Mouse (Mus musculus) stomach, postnatal 0 days (tissue): ENCODE data around the gene Cdh23. TPM values are rescaled to one million over a fixed set of nuclear protein-coding genes. Genes with fewer than 3 reads are reported as not detected.

Source experiments
- ATAC-seq: fragments of 200-750 bp; cut with Nextera tagmentation; 2 replicates; pipeline ENCODE4 v1.8.0; 2017; ENCODE audit not compliant: low FRiP score, low TSS enrichment
- DNase-seq: peaks from one replicate; pipeline ENCODE4 v3.0.0-alpha.2; 2016; ENCODE audit warnings: low spot score
- H3K27ac ChIP-seq: fragments of 300-500 bp; sonication (generic); replicated peaks from 2 replicates; pipeline ENCODE4 v1.5.1; 2014; ENCODE audit warnings: mild to moderate bottlenecking, control low read depth
- H3K27me3 ChIP-seq: fragments of 300-500 bp; sonication (generic); 2 replicates; pipeline ENCODE4 v1.6.1; 2014; ENCODE audit warnings: low read length; ENCODE audit not compliant: control insufficient read depth, insufficient read depth
- H3K36me3 ChIP-seq: fragments of 300-500 bp; sonication (generic); 2 replicates; pipeline ENCODE4 v1.6.1; 2014; ENCODE audit warnings: low read length, mixed read lengths; ENCODE audit not compliant: control insufficient read depth, insufficient read depth
- H3K4me1 ChIP-seq: fragments of 300-500 bp; sonication (generic); replicated peaks from 2 replicates; pipeline ENCODE4 v1.6.1; 2014; ENCODE audit warnings: antibody characterized with exemption; ENCODE audit not compliant: control insufficient read depth, insufficient read depth
- H3K4me2 ChIP-seq: fragments of 300-500 bp; sonication (generic); replicated peaks from 2 replicates; pipeline ENCODE4 v1.6.1; 2014; ENCODE audit warnings: low read depth, mild to moderate bottlenecking, control low read depth, moderate library complexity
- H3K4me3 ChIP-seq: fragments of 300-500 bp; sonication (generic); 2 replicates; pipeline ENCODE4 v1.5.1; 2014; ENCODE audit warnings: low read depth, low read length, control low read depth
- H3K9ac ChIP-seq: fragments of 300-500 bp; sonication (generic); 2 replicates; pipeline ENCODE4 v1.6.1; 2014; ENCODE audit warnings: mild to moderate bottlenecking, low read length, control low read depth, mixed read lengths
- H3K9me3 ChIP-seq: fragments of 300-500 bp; sonication (generic); 2 replicates; pipeline ENCODE4 v1.6.1; 2016; ENCODE audit warnings: low read length; ENCODE audit not compliant: control insufficient read depth
- CTCF ChIP-seq: IDR thresholded peaks from 2 replicates; pipeline ENCODE4 v1.5.1; 2016; ENCODE audit warnings: antibody characterized with exemption, low read depth, mild to moderate bottlenecking, moderate library complexity
- EP300 ChIP-seq: optimal IDR thresholded peaks from 2 replicates; pipeline ENCODE3; 2016; ENCODE audit warnings: antibody characterized with exemption
- WGBS: fragments of 180-500 bp; shearing (Covaris S2); extraction: QIAGEN DNeasy Blood & Tissue Kit; methylation state at CpG from one replicate; pipeline ENCODE4 v1.1.7; 2014; 5-methylcytosine and 5-hydroxymethylcytosine counted together
- polyA plus RNA-seq: library from polyadenylated mRNA; unstranded; fragments of >200 nt; fragmentation: Nextera tagmentation; extraction: Ambion mirVana; gene quantifications from 2 replicates; pipeline ENCODE4 v1.2.1, GENCODE M21; 2015

Gene Cdh23
- polyA plus RNA-seq, 1 experiment from 2014 or later: 0.18 TPM

DNA sequence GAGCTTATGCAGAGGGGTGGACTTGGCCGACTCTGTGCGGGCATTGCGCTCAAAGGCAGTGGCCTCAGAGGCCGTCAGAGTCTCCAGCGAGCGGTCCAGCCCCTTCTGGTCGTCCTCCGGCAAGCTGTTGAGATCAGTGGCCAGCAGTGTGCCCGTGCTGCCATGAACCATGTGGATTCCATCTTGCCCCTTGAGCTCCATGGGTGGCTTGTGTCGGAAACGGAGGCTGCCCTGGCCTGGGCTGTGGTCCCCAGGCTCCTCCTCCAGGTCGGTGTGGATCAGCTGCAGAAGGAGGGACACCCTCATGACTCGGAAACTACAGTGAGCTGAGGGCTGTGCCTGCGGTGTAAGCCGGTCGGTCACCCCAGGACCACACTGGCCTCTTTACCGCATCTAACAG lies 392.9 kb downstream of the Cdh23 start:
- Histone ChIP-seq H3K36me3 (peaks cover 35% of the 10 kb centered on the region), H3K27ac (no peak overlapping the region), H3K4me3 (no peak overlapping the region), H3K9me3 (no peaks in the 10 kb centered on the region), H3K4me2 (no peak overlapping the region), H3K4me1 (no peaks in the 10 kb centered on the region), H3K27me3 (no peaks in the 10 kb centered on the region), H3K9ac (no peak overlapping the region)
- no peak for DNase-seq
- 83% methylated on average over 17 of the region's 17 CpGs for WGBS
- no peak for ATAC-seq
- no peak for TF ChIP-seq CTCF
- TF ChIP-seq EP300: no peak

DNA sequence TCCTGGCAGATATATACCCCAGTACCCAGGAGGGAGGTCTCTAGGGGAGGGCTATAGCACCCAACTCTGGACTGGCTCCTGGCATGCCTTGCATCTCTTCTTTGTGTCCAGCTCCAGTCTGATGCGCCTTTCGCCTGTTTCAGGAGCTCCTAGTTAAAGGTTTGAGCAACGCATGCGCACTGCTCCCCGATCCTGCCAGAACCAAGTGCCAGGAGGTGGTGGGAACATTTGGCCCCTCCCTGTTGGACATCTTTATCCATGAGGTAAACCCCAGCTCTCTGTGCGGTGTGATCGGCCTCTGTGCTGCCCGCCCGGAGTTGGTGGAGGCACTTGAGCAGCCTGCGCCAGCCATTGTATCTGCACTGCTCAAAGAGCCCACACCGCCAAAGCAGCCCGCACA lies 396.7 kb downstream of the Cdh23 start:
- H3K27me3 ChIP-seq: no peaks in the 10 kb centered on the region
- no peak overlapping the region for H3K27ac ChIP-seq
- H3K4me1 ChIP-seq: no peaks in the 10 kb centered on the region
- ATAC-seq (no peak), DNase-seq (no peak)
- H3K4me3 ChIP-seq: no peak overlapping the region
- no peak for TF ChIP-seq CTCF
- TF ChIP-seq EP300: no peak
- no peaks in the 10 kb centered on the region for H3K9me3 ChIP-seq
- no peak overlapping the region for H3K9ac ChIP-seq
- 97% methylated on average over 12 of the region's 12 CpGs for WGBS
- peaks cover 54% of the 10 kb centered on the region for H3K36me3 ChIP-seq
- no peak overlapping the region for H3K4me2 ChIP-seq

DNA sequence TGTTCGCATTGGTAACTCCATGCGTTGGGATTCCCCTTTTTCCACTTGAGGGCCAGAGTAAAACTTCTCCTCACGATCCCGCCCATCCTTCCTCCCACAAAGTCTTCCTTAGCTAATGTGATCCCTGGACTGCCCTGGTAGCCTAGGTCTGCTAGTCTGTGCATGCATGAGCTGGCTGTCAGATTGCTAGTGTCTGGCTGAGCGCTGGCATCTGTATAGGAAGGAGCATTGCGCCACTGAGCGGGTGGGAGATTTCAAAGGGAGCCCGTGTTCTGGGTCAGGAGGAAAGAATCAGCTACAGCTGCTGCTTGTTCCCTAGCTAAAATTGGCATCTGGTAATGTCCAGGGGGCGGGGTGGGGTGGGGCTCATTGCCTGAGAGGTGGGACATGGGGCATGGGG lies 400.3 kb downstream of the Cdh23 start:
- Histone ChIP-seq H3K27me3 (no peaks in the 10 kb centered on the region), H3K4me3 (no peak overlapping the region), H3K27ac (no peak overlapping the region), H3K9me3 (no peaks in the 10 kb centered on the region), H3K4me1 (no peaks in the 10 kb centered on the region), H3K36me3 (peaks cover 57% of the 10 kb centered on the region), H3K4me2 (no peak overlapping the region), H3K9ac (no peak overlapping the region)
- WGBS: 67% methylated on average over 9 of the region's 9 CpGs
- TF ChIP-seq EP300 (no peak), CTCF (no peak)
- DNase-seq: no peak
- ATAC-seq: no peak

DNA sequence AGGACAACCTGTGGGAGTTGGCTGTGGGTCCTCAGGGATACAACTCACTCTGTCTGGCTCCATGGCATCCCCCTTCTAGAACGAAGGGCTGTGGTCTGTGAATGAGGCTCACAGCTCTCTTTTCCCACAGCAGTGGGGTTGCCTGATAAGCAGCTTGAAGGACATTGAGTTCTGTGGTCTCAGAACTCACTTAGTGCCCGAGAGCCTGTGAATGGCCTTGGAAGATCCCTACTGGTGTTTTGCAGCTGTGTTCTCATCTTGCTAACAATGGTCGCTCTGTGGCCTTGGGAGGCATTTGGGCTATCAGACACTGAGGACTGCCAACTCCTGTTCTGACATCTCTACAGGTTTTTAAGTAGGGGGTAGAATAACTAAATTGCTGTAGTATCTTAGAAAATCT lies 400.9 kb downstream of the Cdh23 start:
- Histone ChIP-seq H3K36me3 (peaks cover 50% of the 10 kb centered on the region), H3K27ac (no peak overlapping the region), H3K4me1 (peaks cover 3% of the 10 kb centered on the region; the same call in 1 of the 2 replicates), H3K4me3 (no peak overlapping the region), H3K27me3 (no peaks in the 10 kb centered on the region), H3K9ac (no peak overlapping the region), H3K9me3 (no peaks in the 10 kb centered on the region), H3K4me2 (no peak overlapping the region)
- 90% methylated on average over 3 of the region's 3 CpGs for WGBS
- TF ChIP-seq EP300 (no peak), CTCF (no peak)
- DNase-seq: no peak
- no peak for ATAC-seq

DNA sequence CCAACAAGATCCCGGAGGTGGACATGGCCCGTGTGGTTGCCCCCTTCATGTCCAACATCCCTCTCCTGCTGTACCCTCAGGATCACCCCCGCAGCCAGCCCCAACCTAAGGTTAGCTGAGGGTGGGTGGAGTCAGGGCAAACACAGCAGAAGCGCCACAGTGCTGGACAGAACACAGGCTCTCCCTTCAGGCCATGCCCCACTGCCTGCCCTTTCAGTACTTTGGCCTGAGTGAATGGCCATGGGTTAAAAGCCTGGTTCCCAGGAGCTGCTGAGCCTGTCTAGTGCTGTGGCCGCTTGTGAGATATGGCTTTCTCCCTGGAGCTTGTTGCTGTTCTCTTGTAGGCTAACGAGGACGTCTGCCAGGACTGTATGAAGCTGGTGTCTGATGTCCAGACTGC lies 401.7 kb downstream of the Cdh23 start:
- H3K36me3 ChIP-seq: peaks cover 43% of the 10 kb centered on the region
- WGBS: 85% methylated on average over 7 of the region's 7 CpGs
- TF ChIP-seq CTCF (no peak), EP300 (no peak)

DNA sequence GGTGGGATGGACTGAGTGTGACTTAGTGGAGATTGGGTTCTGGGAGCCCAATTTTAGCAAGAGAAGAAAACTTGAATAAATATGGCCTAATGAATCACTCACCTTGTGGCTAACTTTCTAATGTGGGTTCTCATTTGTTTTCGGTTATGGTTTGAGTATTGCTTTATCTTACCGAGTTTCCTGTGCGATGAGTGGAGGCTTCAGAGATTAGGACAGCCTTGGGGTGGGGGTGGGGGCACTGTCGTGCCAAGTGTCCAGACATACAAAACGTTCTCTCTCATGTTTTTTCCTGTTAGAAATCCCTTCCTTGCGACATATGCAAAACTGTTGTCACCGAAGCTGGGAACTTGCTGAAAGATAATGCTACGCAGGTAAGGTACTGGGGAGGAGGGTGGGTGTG lies 404.1 kb downstream of the Cdh23 start:
- Histone ChIP-seq H3K27me3 (no peaks in the 10 kb centered on the region), H3K36me3 (peaks cover 31% of the 10 kb centered on the region), H3K27ac (no peak overlapping the region), H3K4me3 (no peak overlapping the region), H3K9me3 (no peaks in the 10 kb centered on the region), H3K4me2 (no peak overlapping the region), H3K4me1 (peaks cover 10% of the 10 kb centered on the region; the same call in 1 of the 2 replicates), H3K9ac (no peak overlapping the region)
- no peak for ATAC-seq
- no peak for DNase-seq
- no peak for TF ChIP-seq EP300
- no peak for TF ChIP-seq CTCF
- WGBS: 84% methylated on average over 8 of the region's 8 CpGs

More for the DNA sequence above, 401.7 kb downstream of the Cdh23 start:
- DNase-seq (no peak), ATAC-seq (no peak)
- H3K9me3 ChIP-seq: no peaks in the 10 kb centered on the region
- no peak overlapping the region for H3K4me2 ChIP-seq
- peaks cover 5% of the 10 kb centered on the region; the same call in 1 of the 2 replicates for H3K4me1 ChIP-seq
- no peaks in the 10 kb centered on the region for H3K27me3 ChIP-seq
- no peak overlapping the region for H3K27ac ChIP-seq
- no peak overlapping the region for H3K9ac ChIP-seq
- H3K4me3 ChIP-seq: no peak overlapping the region
